Mouse (Mus musculus) hindbrain, embryonic 12.5 days (tissue): Measurements from ENCODE around the gene Chrna7. TPM values are rescaled to one million over a fixed set of nuclear protein-coding genes. Genes with fewer than 3 reads are reported as not detected.

Experiments used
- polyA plus RNA-seq: library from polyadenylated mRNA; unstranded; fragments of >200 nt; fragmentation: Nextera tagmentation; extraction: Ambion mirVana; gene quantifications from 2 replicates; pipeline ENCODE4 v1.2.1, GENCODE M21; 2016

Gene Chrna7
- polyA plus RNA-seq, 1 experiment from 2014 or later: 6.9 TPM

Other genes starting within 250 kb of the Chrna7 start
- gene Otud7a, start 232.2 kb upstream of the Chrna7 start, polyA plus RNA-seq: 2.5 and 2.7 TPM in 2 replicates